Mouse (Mus musculus): ENCODE data around the gene Ly6g6f. TPM values are rescaled to one million over a fixed set of nuclear protein-coding genes. Genes with fewer than 3 reads are reported as not detected.

The Ly6g6f gene
- total and polyA plus RNA-seq, 3 experiments, result 0.88 to 3.0 TPM; not detected in 1

DNA sequence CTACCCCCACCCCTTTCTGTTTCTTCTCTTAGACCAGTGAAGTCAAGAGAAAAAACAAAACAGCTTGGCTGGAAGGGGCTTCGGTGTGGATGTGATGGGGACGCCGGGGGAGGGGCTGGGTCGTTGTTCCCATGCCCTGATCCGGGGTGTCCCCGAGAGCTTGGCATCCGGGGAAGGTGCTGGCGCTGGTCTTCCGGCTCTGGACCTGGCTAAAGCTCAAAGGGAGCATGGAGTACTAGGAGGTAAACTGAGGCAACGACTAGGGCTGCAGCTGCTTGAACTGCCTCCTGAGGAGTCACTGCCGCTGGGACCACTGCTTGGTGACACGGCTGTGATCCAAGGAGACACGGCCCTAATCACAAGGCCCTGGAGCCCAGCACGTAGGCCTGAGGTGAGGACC is 25.3 kb downstream of the Ly6g6f start:
- H3K36me3 ChIP-seq (ENCODE audit: control insufficient read depth in 1 of 2, insufficient read depth in 2 of 2, low read length in 2 of 2), result peaks cover 8 to 11% of the 10 kb centered on the region in 2 experiments
- H3K4me1 ChIP-seq (ENCODE audit: control insufficient read depth in 1 of 2, insufficient read depth in 2 of 2, low read length in 2 of 2), result no peaks in the 10 kb centered on the region; a peak in 1 of 4 replicates
- H3K79me2 ChIP-seq (ENCODE audit: control insufficient read depth, insufficient read depth, low read length, poor library complexity), result peaks cover 1% of the 10 kb centered on the region; the same call in 1 of the 2 replicates
- H3K4me3 ChIP-seq (ENCODE audit: control insufficient read depth in 1 of 2, insufficient read depth in 1 of 2, low read depth in 2 of 2, low read length in 2 of 2), result no peak overlapping the region
- H3K9me3 ChIP-seq (replicated peaks; ENCODE audit: insufficient read depth, low read length), result no peaks in the 10 kb centered on the region
- H3K27me3 ChIP-seq (ENCODE audit: control insufficient read depth in 1 of 2, insufficient read depth in 2 of 2, low read length in 2 of 2), result no peaks in the 10 kb centered on the region
- H3K9ac ChIP-seq (ENCODE audit: control insufficient read depth, low read depth, low read length, poor library complexity, severe bottlenecking), result no peak overlapping the region
- TF ChIP-seq CHD1 (IDR thresholded peaks at IDR 0.05; ENCODE audit: low read depth, low read length), result no peak
- no peak for TF ChIP-seq MEF2A (IDR thresholded peaks at IDR 0.05; ENCODE audit: extremely low read depth, insufficient replicate concordance, low read depth, low read length, poor library complexity, severe bottlenecking)
- TF ChIP-seq MYC (IDR thresholded peaks at IDR 0.05; ENCODE audit: low read depth, low read length), result no peak
- no peak for TF ChIP-seq MYB (IDR thresholded peaks at IDR 0.05; ENCODE audit: low read depth, low read length)
- TF ChIP-seq POLR2A (IDR thresholded peaks at IDR 0.05; ENCODE audit: control insufficient read depth in 1 of 2, insufficient read depth in 1 of 2, low read depth in 1 of 2, low read length in 2 of 2, poor library complexity in 1 of 2), result no peak
- no peak for TF ChIP-seq MAZ (IDR thresholded peaks at IDR 0.05; ENCODE audit: low read depth, low read length)
- TF ChIP-seq GABPA (IDR thresholded peaks at IDR 0.05; ENCODE audit: low read depth, low read length), result no peak
- TF ChIP-seq ZC3H11A (IDR thresholded peaks at IDR 0.05; ENCODE audit: low read depth, low read length), result no peak
- TF ChIP-seq MAFK (IDR thresholded peaks at IDR 0.05; ENCODE audit: borderline replicate concordance, low read depth, low read length), result no peak
- no peak for TF ChIP-seq JUND (IDR thresholded peaks at IDR 0.05; ENCODE audit: low read depth, low read length)
- no peak for TF ChIP-seq TBP (IDR thresholded peaks at IDR 0.05; ENCODE audit: low read depth, low read length)
- no peak overlapping the region for H3K27ac ChIP-seq (ENCODE audit: control insufficient read depth, low read depth, low read length)
- no peak for DNase-seq (ENCODE audit: low read depth, low spot score)

DNA sequence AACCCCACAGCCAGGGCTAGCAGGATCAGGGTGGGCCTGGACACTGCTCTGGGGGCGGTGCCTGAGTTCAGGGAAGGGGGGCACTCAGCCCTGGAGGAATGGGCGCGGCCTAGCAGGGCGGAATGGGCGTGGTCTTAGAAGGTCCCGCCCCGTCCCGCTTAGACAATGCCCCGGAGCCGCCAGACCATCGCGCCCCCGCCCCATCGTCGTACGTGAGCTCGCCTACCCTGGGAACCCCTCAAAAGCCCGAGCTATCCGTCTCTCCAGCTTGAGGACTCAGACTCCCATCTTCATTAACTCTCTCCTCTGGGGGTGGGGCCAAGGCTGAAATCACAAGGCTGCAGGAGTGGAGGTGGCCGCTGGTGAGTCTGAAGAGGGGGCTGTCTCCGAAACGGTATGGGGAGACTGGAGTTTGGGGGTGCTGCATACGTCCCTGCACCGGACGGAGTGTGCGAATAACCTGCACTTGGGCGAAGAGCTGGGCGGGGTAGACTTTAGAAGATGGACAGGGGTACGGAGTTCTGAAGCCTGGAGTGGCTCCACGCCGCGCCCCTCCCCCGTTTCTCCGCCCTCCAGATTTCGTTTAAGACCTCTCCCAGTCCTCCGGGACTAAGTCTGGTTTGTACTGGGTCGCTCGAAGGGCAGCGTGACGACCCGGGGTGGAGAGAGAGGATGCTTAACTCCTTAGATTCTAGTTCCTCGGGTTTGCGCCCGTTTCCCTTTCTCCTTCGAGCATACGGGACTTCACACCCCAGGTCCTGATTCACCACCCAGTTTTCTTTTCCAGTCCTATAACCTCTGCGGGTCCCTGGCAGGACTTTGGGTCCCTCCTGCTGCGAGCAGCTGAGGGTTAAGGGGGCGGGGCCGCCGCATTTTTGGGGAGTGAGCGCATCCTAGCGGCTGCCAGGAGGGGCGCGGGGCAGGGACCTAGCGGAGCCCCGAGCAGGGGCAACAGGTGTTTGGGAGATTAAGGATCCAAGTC is 26.2 kb downstream of the Ly6g6f start, which contains the start of gene Ddah2:
TSS of gene Ddah2 (plus strand) at position 125 of the 982 bp plus-strand sequence.
- no peaks in the 10 kb centered on the region for H3K27me3 ChIP-seq (ENCODE audit: control insufficient read depth in 1 of 2, insufficient read depth in 2 of 2, low read length in 2 of 2)
- peaks cover 8 to 13% of the 10 kb centered on the region in 2 experiments for H3K36me3 ChIP-seq (ENCODE audit: control insufficient read depth in 1 of 2, insufficient read depth in 2 of 2, low read length in 2 of 2)

More for the DNA sequence above, 26.2 kb downstream of the Ly6g6f start, which contains the start of gene Ddah2:
- H3K9ac ChIP-seq (ENCODE audit: control insufficient read depth, low read depth, low read length, poor library complexity, severe bottlenecking), result peak within 1 kb of the TSS; percentile 54
- peak within 1 kb of the TSS; percentile 36 to 52 for H3K4me3 ChIP-seq (ENCODE audit: control insufficient read depth in 1 of 2, insufficient read depth in 1 of 2, low read depth in 2 of 2, low read length in 2 of 2)
- peak; percentile 79 for DNase-seq (ENCODE audit: low read depth, low spot score)
- TF ChIP-seq RAD21 (IDR thresholded peaks at IDR 0.05; ENCODE audit: low read depth, low read length), result peak; percentile 70
- TF ChIP-seq POLR2A (IDR thresholded peaks at IDR 0.05; ENCODE audit: control insufficient read depth in 1 of 2, insufficient read depth in 1 of 2, low read depth in 1 of 2, low read length in 2 of 2, poor library complexity in 1 of 2), result peak in 1 of 2 experiments; percentile 47; a peak in 1 of 4 replicates
- TF ChIP-seq CTCF (IDR thresholded peaks at IDR 0.05 in 2 of 3, conservative IDR thresholded peaks at IDR 0.05 in 1 of 3; ENCODE audit: control insufficient read depth in 1 of 3, insufficient read depth in 1 of 3, low read depth in 2 of 3, low read length in 3 of 3, poor library complexity in 1 of 3, severe bottlenecking in 1 of 3), result peak in 2 of 3 experiments; percentile 71 to 86; a peak in 5 of 6 replicates
- no peak for TF ChIP-seq TBP (IDR thresholded peaks at IDR 0.05; ENCODE audit: low read depth, low read length)
- no peak for TF ChIP-seq USF2 (IDR thresholded peaks at IDR 0.05; ENCODE audit: borderline replicate concordance in 1 of 2, insufficient read depth in 1 of 2, low read depth in 1 of 2, low read length in 2 of 2)
- TF ChIP-seq MEF2A (IDR thresholded peaks at IDR 0.05; ENCODE audit: extremely low read depth, insufficient replicate concordance, low read depth, low read length, poor library complexity, severe bottlenecking), result no peak
- no peak for TF ChIP-seq TAL1 (IDR thresholded peaks at IDR 0.05; ENCODE audit: low read length)
- TF ChIP-seq POLR2AphosphoS5 (IDR thresholded peaks at IDR 0.05; ENCODE audit: borderline replicate concordance, low read depth, low read length), result no peak
- no peak for TF ChIP-seq BHLHE40 (IDR thresholded peaks at IDR 0.05; ENCODE audit: borderline replicate concordance, low read depth, low read length)
- TF ChIP-seq ZC3H11A (IDR thresholded peaks at IDR 0.05; ENCODE audit: low read depth, low read length), result peak; percentile 58
- TF ChIP-seq MAX (IDR thresholded peaks at IDR 0.05; ENCODE audit: low read length), result 0 out of 2 replicates have a peak, but pooled peaks have one; percentile 36
- TF ChIP-seq MXI1 (IDR thresholded peaks at IDR 0.05; ENCODE audit: low read depth, low read length), result peak; percentile 35; the same call in 1 of the 2 replicates
- TF ChIP-seq SMC3 (IDR thresholded peaks at IDR 0.05; ENCODE audit: low read depth, low read length), result peak; percentile 57
- no peak for TF ChIP-seq ETS1 (IDR thresholded peaks at IDR 0.05; ENCODE audit: low read depth, low read length)
- no peak for TF ChIP-seq ZKSCAN1 (IDR thresholded peaks at IDR 0.05; ENCODE audit: low read depth, low read length)
- TF ChIP-seq SIN3A (IDR thresholded peaks at IDR 0.05; ENCODE audit: low read length), result peak; percentile 51
- no peak for TF ChIP-seq ZNF384 (IDR thresholded peaks at IDR 0.05; ENCODE audit: low read depth, low read length)
- TF ChIP-seq MAZ (IDR thresholded peaks at IDR 0.05; ENCODE audit: low read depth, low read length), result peak; percentile 23; the same call in 1 of the 2 replicates
- TF ChIP-seq POLR2AphosphoS2 (IDR thresholded peaks at IDR 0.05; ENCODE audit: low read length), result peak; percentile 95
- 0 out of 2 replicates have a peak, but pooled peaks have one; percentile 21 for TF ChIP-seq HCFC1 (IDR thresholded peaks at IDR 0.05; ENCODE audit: low read depth, low read length)
- peaks cover 4% of the 10 kb centered on the region; the same call in 1 of the 2 replicates for H3K79me2 ChIP-seq (ENCODE audit: control insufficient read depth, insufficient read depth, low read length, poor library complexity)
- H3K4me1 ChIP-seq (ENCODE audit: control insufficient read depth in 1 of 2, insufficient read depth in 2 of 2, low read length in 2 of 2), result no peaks in the 10 kb centered on the region; a peak in 1 of 4 replicates
- no peaks in the 10 kb centered on the region for H3K9me3 ChIP-seq (replicated peaks; ENCODE audit: insufficient read depth, low read length)
- H3K27ac ChIP-seq (ENCODE audit: control insufficient read depth, low read depth, low read length), result no peak within 1 kb of the TSS
